Mouse (Mus musculus) adrenal gland, postnatal 10 days (tissue): ENCODE measurements around the gene Ppt2. TPM values are rescaled to one million over a fixed set of nuclear protein-coding genes. Genes with fewer than 3 reads are reported as not detected.
A peak's percentile ranks its signal among the peaks of the same experiment; 100 is the strongest.

ENCODE experiments used
- DNase-seq: peaks from one replicate; pipeline ENCODE4 v3.0.0; 2021; ENCODE audit warnings: mixed read lengths
- total RNA-seq, 2 experiments: library from RNA; stranded (reverse); gene quantifications; 2 replicates each; pipeline ENCODE4 v1.2.3; 2021

Ppt2 gene
- total RNA-seq, 2 experiments from 2014 or later = 47.8 to 48.0 TPM

GRCm38 (mm10) chr17:34656666-34657065 is 28.4 kb upstream of the Ppt2 start:
- DNase-seq = no peak

- peak; percentile 86 for DNase-seq
Measured at GRCm38 (mm10) chr17:34655581-34655991, 27.3 kb upstream of the Ppt2 start.

GRCm38 (mm10) chr17:34655160-34655559 is 26.9 kb upstream of the Ppt2 start:
- peak; percentile 67 for DNase-seq

- no peak for DNase-seq
Measured at GRCm38 (mm10) chr17:34654392-34654791, 26.1 kb upstream of the Ppt2 start.

GRCm38 (mm10) chr17:34653746-34654285 is 25.5 kb upstream of the Ppt2 start:
- DNase-seq = peak; percentile 80

- DNase-seq = no peak
Measured at GRCm38 (mm10) chr17:34652985-34653384, 24.7 kb upstream of the Ppt2 start.

GRCm38 (mm10) chr17:34652546-34652945 is 24.2 kb upstream of the Ppt2 start:
- no peak for DNase-seq

- peak; percentile 79 for DNase-seq
Measured at GRCm38 (mm10) chr17:34651507-34652221, 23.4 kb upstream of the Ppt2 start.

- DNase-seq = no peak
Measured at GRCm38 (mm10) chr17:34650781-34651180, 22.5 kb upstream of the Ppt2 start.

- no peak for DNase-seq
Measured at GRCm38 (mm10) chr17:34649106-34649864, 21.0 kb upstream of the Ppt2 start.

GRCm38 (mm10) chr17:34648141-34648890 is 20.0 kb upstream of the Ppt2 start:
- no peak for DNase-seq

GRCm38 (mm10) chr17:34646906-34647787 is 18.8 kb upstream of the Ppt2 start, which contains the start of gene Atf6b:
Atf6b (plus strand) TSS chr17:34647146.
- DNase-seq = peak; percentile 95

- DNase-seq = peak; percentile 38
Measured at GRCm38 (mm10) chr17:34645831-34646511, 17.7 kb upstream of the Ppt2 start.

GRCm38 (mm10) chr17:34645256-34645829 is 17.0 kb upstream of the Ppt2 start:
- DNase-seq = no peak

- peak; percentile 96 for DNase-seq
Measured at GRCm38 (mm10) chr17:34644608-34645007, 16.3 kb upstream of the Ppt2 start, which contains the start of gene Fkbpl. Fkbpl (plus strand) TSS chr17:34644764.

GRCm38 (mm10) chr17:34643944-34644343 is 15.6 kb upstream of the Ppt2 start:
- peak; percentile 51 for DNase-seq

GRCm38 (mm10) chr17:34643379-34643778 is 15.1 kb upstream of the Ppt2 start:
- DNase-seq = no peak

GRCm38 (mm10) chr17:34641945-34642344 is 13.6 kb upstream of the Ppt2 start:
- DNase-seq = no peak

GRCm38 (mm10) chr17:34640778-34641601 is 12.7 kb upstream of the Ppt2 start:
- DNase-seq = peak; percentile 61
